Mouse (Mus musculus) cortical plate, adult 2 months (tissue): Measurements from ENCODE around the gene Arhgef3.

ENCODE experiments used
- CTCF ChIP-seq: fragments of 200-500 bp; IDR thresholded peaks from 2 replicates; pipeline ENCODE4 v1.5.1; 2011; ENCODE audit warnings: mild to moderate bottlenecking, control low read depth, low read length; ENCODE audit not compliant: insufficient read depth; ENCODE audit errors: extremely low read depth
- POLR2A ChIP-seq: fragments of 200-500 bp; IDR thresholded peaks from 2 replicates; pipeline ENCODE4 v1.6.1; 2011; ENCODE audit warnings: mild to moderate bottlenecking, low read length, control low read depth; ENCODE audit not compliant: insufficient read depth; ENCODE audit errors: extremely low read depth

- TF ChIP-seq CTCF (no peak), POLR2A (no peak)
These were observed 127.6 kb downstream of the Arhgef3 start for GRCm38 (mm10) chr14:27242253-27242652.
